ENCODE assay signal across 10 mouse cellular contexts in the genomic region with DNA sequence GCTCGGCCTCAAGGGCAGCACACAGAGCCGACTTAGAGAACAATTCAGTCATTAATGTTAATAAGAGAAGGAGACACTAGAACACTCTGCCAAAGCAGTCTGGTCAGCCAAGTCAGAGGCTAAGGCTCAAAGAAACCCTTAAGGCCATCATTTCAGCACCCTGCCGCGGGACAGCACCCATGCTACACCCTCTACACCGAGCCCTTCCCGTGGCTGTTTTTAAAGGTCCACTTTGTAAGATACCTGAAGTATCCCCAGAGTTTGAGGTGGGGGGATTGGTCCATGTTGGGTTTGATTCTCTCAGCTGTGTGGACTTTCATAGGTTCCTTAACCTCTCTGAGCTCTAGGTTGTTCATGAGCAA. TPM values are rescaled to one million over a fixed set of nuclear protein-coding genes. Genes with fewer than 3 reads are reported as not detected.
DNase-seq lines count a peak whose midpoint lies in the region; ATAC-seq and TF ChIP-seq lines count a peak whose summit lies in the region.
"Had no signal": no experiment of that assay in that cellular context is flagged by ENCODE, and none has a peak within 500 bp of the region (broad histone marks: within the 10 kb centered on the region; RNA-seq: fewer than 3 reads in every experiment).

No protein-coding gene starts in this region.

- peaks cover 21% of the 10 kb centered on the region for H3K4me1 ChIP-seq in neural tube, embryonic 15.5 days

- no peak for TF ChIP-seq CTCF in gastrocnemius, adult 2 months (IDR thresholded peaks at IDR 0.05)

- H3K9ac ChIP-seq in neural tube, embryonic 15.5 days (replicated peaks), result no peak overlapping the region

- no peaks in the 10 kb centered on the region for H3K36me3 ChIP-seq in neural tube, embryonic 15.5 days

- H3K27ac ChIP-seq in gastrocnemius, adult 2 months, result no peak overlapping the region
- H3K27ac ChIP-seq in neural tube, embryonic 15.5 days (replicated peaks), result no peak overlapping the region

- H3K4me3 ChIP-seq in gastrocnemius, adult 2 months, result no peak overlapping the region
- H3K4me3 ChIP-seq in neural tube, embryonic 15.5 days (replicated peaks), result no peak overlapping the region

- peak; percentile 39 for DNase-seq in gastrocnemius, adult 2 months
- no peak for DNase-seq in gastrocnemius, postnatal 25 days
- DNase-seq in A20 (ENCODE audit: low read depth, low spot score), result peak; percentile 34
- DNase-seq in embryo, embryonic 11.5 days (ENCODE audit: low read depth, low spot score), result peak; percentile 42
- DNase-seq in kidney, postnatal 36 days, result peak; percentile 33 to 82
- no peak for DNase-seq in yolk sac, embryonic 10.5 days (ENCODE audit: low spot score)

- WGBS in neural tube, embryonic 15.5 days, result 5% methylated on average over 6 of the region's 6 CpGs

- peak overlapping the region; percentile 47 for H3K4me2 ChIP-seq in neural tube, embryonic 15.5 days

- no peaks in the 10 kb centered on the region for H3K9me3 ChIP-seq in neural tube, embryonic 15.5 days (replicated peaks)

- H3K27me3 ChIP-seq in neural tube, embryonic 15.5 days (replicated peaks), result peaks cover 75% of the 10 kb centered on the region

- intact Hi-C loops in gastrocnemius, adult 2 months (cut with DNase I), result no loop called here

- ATAC-seq in neural tube, embryonic 15.5 days (ENCODE audit: low FRiP score), result 0 out of 2 replicates have a peak, but pooled peaks have one; percentile 3
- ATAC-seq in activated CD4-positive, CD25-positive, alpha-beta regulatory T cell, adult 4 months, result no peak

RNA-seq across cellular contexts. Expression of gene Zdhhc22, which starts 6.1 kb away (rescaled TPM):
- total RNA-seq in gastrocnemius, adult 2 months (2021), result not detected
- not detected for total RNA-seq in gastrocnemius, postnatal 25 days (2021)
- polyA plus RNA-seq in neural tube, embryonic 15.5 days (2015; fragmentation: Nextera tagmentation; extraction: Ambion mirVana), result 18.2 and 19.4 TPM in 2 replicates
- under 1 TPM in 1 of 2 experiments, not detected in 1; 0.60 TPM for polyA plus RNA-seq in activated CD4-positive, CD25-positive, alpha-beta regulatory T cell, adult 4 months (2017; shearing (Covaris generic))
- total RNA-seq: neutrophil, adult 5-6 weeks had no signal
- polyA plus RNA-seq: gonadal fat pad, adult 2 months had no signal

RNA-seq across cellular contexts. Expression of gene Tmem63c, which starts 37.0 kb away (rescaled TPM):
- not detected for total RNA-seq in gastrocnemius, adult 2 months (2021)
- not detected for total RNA-seq in gastrocnemius, postnatal 25 days (2021)
- 10.8 and 12.3 TPM in 2 replicates for polyA plus RNA-seq in neural tube, embryonic 15.5 days (2015; fragmentation: Nextera tagmentation; extraction: Ambion mirVana)
- polyA plus RNA-seq in activated CD4-positive, CD25-positive, alpha-beta regulatory T cell, adult 4 months (2017; shearing (Covaris generic)), result under 1 TPM in 1 of 2 experiments, not detected in 1; 0.40 TPM
- total RNA-seq: neutrophil, adult 5-6 weeks had no signal

RNA-seq across cellular contexts. Expression of gene Cipc, which starts 37.3 kb away (rescaled TPM):
- 10 to 100 TPM; 32.2 to 33.8 TPM for total RNA-seq in gastrocnemius, adult 2 months (2021)
- total RNA-seq in gastrocnemius, postnatal 25 days (2021), result 10 to 100 TPM; 22.7 to 32.3 TPM
- 37.2 and 40.8 TPM in 2 replicates for polyA plus RNA-seq in neural tube, embryonic 15.5 days (2015; fragmentation: Nextera tagmentation; extraction: Ambion mirVana)
- polyA plus RNA-seq in activated CD4-positive, CD25-positive, alpha-beta regulatory T cell, adult 4 months (2017; shearing (Covaris generic)), result 10 to 100 TPM; 19.8 to 20.1 TPM

Comparison
In these comparisons a context has a peak if more than half of its experiments do, and no peak if none do; other contexts are left out.
1. DNase-seq: peak in gastrocnemius, adult 2 months (single experiment), A20 (single experiment), embryo, embryonic 11.5 days (single experiment) and kidney, postnatal 36 days (2 of 2); none in gastrocnemius, postnatal 25 days (single experiment) and yolk sac, embryonic 10.5 days (single experiment).